Mouse (Mus musculus): Measurements from ENCODE around the gene Gm20517.

Gene Gm20517

DNA sequence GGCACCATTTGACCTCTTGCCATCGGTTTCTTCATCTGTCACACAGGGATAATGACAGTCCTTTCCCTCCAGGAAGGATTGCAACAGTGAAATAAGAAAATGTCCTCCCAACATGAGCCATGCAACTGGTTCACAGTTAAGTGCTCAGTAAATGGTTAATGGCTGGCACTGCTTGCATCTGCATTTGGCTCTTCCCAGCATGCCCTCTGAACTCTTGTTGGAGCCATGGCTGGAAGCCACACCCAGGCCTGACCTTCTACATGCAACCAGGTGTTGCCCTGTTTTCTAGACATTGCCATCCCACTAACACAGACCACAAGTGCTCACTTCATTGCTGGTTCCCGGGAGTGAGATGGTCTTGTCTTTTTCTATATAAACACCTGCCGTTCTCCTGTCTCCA, 96.6 kb downstream of the Gm20517 start:
- no peak for DNase-seq (ENCODE audit: low spot score in 2 of 2)

DNA sequence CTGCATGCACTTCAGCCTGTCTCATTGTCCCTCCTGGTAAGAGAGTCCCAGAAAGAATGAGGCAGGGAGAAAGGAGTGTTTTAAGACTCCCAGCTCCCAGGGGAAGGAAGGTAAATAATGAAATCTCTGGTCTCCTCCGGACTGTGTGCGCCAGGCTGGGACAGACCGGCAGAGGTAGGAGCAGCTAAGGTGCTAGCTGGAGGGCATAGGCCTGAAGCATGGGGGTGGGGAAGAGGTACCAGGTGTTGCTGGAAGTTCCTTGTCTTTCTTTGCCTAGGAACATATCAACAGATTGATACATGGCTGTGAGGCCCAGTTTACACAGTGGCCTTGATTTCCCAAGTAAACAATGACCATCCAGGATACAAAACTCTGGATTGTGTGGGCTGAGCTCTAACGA, 97.6 kb downstream of the Gm20517 start:
- DNase-seq (ENCODE audit: low spot score in 2 of 2), result no peak

DNA sequence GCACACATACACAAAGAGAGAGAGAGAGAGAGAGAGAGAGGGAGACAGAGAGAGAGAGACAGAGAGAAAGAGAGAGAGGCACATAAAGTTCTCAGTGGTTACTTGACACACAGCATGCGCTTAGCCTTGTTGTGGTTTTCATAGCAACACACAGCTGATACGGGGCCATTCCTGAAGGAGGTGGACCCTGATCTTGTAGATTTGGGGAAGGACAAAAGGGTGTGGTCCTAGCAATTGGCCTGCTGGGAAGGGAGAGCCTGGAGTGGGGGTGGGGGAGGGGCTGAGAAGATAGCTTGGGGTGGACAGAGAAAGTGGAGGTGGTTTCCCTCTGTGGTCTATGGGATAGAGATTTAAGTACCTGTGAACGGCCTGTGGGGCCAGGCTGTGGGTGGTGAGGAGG, 98.6 kb downstream of the Gm20517 start:
- DNase-seq (ENCODE audit: low spot score in 2 of 2), result no peak

DNA sequence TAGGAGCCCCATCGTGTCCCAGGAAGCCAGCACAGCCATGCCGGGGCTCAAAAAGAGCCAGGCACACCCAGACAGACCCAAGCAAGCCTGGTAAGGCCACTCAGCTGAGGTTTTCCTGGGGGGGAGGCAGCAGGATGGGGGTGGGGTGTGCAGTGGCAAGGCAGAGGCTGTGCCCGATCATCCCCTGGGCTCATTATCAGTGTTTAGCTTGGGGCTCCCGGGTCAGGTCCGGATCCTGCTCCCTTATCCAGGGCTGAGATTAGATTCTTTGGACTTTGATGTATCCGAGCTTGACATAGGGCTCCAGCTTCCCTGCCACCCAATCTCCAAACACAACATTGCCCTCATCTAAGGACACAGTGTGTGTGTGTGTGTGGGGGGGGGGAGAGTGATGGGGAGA, 100.5 kb downstream of the Gm20517 start:
- no peak for DNase-seq (ENCODE audit: low spot score in 2 of 2)

DNA sequence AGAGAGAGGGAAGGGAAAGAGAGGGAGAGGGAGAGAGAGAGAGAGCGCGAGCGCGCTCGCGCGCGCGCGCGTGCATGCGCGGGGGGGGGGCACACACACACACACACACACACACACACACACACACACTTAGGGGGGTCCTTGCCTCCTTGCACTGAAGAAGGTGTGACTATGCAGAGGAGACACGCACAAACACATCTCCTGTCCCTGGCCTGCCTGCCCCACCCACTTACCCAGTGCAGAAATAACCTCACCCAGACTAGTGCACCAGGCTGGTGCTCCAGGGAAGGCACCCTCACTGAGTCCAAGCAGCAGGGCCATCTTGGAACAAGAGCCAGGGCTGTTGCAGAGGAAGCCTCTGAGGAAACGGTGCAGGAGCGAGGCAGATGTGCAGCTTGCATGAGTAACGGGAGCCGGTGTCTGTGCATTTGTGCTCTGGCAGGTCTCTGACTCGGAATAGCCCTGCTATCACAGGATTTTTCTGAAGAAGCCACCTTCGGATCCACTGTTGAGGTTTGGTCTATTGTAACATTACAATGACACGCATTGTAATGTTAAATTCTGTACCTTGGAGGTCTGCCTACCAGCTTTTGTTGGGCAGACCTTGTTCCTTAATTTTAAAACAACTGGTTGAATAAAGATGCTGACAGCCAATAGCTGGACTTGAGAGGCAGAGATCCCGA, 101.6 kb downstream of the Gm20517 start:
- DNase-seq (ENCODE audit: low spot score in 2 of 2), result no peak

DNA sequence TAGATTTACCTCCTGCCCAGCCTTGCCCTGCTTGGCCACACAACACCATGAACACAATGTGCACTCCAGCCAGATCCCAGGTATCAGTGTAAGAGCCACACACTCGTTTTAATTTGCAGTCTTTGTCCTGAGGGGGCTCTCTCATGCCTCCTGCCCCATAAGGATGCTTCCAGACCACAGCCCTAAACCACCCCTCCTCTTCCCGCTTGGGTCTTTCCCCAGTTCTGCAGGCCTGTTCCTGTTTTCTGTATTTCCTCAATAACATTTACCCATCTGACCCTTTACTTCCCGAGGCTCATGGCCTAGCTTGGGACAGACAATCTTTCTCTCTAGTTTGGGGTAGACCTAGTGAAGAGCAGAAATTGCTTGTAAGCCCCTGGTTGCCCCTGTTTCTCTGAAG, 103.6 kb downstream of the Gm20517 start:
- no peak for DNase-seq (ENCODE audit: low spot score in 2 of 2)

DNA sequence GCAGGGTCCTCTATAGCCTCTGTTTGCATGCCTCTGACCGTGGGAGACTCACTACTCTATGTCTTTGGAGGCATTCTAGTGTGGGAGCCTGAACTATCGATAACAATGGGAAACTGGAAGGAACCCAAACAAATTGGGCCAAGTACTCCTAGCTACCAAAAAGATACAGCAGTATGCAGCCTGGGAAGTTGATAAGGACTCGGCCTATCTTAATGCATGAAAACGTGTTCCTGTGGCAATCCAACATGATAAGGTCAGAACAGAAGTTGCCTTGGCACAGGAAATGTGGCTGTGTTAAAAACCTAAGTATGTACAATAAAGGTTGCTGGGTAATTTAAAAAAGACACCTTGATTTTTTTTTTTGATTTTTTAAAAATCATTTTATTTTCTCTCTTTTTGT, 109.8 kb downstream of the Gm20517 start:
- no peak for DNase-seq (ENCODE audit: low spot score in 2 of 2)

DNA sequence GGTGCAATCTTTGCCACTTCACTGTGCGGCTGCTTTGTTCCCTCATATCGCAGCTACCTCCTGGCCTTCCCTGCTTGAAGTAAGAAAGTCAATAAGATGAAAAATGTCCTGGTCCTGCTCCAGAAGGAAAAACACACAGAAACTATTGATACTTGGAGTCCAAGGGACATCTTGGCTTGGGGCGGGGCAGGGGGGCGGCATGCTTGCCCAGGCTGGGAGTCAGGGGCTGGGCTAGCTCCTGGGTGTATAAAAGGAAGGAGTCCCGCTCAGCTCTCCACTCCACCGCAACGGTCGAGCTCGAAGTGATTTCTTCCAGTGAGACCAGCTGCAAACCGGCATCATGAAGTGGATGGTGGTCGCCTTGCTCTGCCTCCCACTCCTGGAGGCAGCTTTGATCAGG, 115.2 kb downstream of the Gm20517 start, which contains the start of gene Pgc:
TSS of gene Pgc (plus strand) at position 277 of the 400 bp plus-strand sequence.
- DNase-seq (ENCODE audit: low spot score in 2 of 2), result no peak

DNA sequence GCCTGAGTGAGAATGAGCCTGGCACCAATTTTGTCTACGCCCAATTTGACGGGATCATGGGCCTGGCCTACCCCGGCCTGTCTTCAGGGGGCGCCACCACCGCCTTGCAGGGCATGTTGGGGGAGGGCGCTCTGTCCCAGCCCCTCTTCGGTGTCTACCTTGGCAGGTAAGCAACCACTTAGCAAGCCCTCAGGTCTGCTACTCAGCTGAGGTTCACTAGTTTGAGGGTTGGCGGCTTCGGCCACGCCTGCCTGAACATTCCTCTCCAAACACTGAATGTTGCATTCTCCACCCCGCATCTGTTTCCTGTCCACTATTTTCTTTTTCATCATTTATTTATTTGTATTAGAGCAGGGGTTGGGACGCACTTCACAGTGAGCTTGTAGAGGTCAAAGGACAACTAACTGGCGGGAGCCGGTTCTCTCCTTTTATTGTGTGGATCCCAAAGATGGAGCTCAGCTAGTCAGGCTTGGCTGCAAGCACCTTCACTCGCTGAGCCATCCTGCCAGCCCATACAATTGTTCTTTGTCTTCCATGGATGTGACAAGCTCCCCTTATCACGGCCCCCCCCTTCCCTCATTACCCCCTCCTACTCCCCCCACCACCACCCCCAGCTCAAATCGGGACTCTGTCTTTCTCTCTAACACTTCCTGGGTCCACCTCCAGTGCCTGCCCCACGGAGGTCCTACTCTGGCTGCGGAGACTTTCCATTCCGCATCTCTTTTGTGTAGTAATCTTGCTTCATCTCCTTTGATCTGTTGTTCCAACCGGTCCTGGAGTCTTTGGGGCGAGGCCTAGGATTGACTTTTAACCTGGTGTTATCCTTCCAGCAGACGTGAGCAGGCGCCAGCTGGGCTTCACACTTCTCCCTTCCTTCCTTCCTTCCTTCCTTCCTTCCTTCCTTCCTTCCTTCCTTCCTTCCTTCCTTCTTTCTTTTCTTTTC, 119.5 kb downstream of the Gm20517 start:
- DNase-seq (ENCODE audit: low spot score in 2 of 2), result no peak
